Mouse (Mus musculus) heart, adult 2 months (tissue): ENCODE data around the gene Tmem247. TPM values are rescaled to one million over a fixed set of nuclear protein-coding genes. Genes with fewer than 3 reads are reported as not detected.

Experiments used
- DNase-seq, 2 experiments: peaks; one replicate each; pipeline ENCODE4 v3.0.0; 2021
- H3K27ac ChIP-seq: fragments of 200-600 bp; 2 replicates; pipeline ENCODE4 v1.8.1; 2022
- H3K27me3 ChIP-seq: fragments of 200-500 bp; 2 replicates; pipeline ENCODE4 v1.6.1; 2012; ENCODE audit warnings: mild to moderate bottlenecking, low read length, inconsistent platforms, mixed read lengths; ENCODE audit not compliant: control insufficient read depth, insufficient read depth
- H3K36me3 ChIP-seq: fragments of 200-500 bp; 2 replicates; pipeline ENCODE4 v1.6.1; 2012; ENCODE audit warnings: low read length, inconsistent platforms; ENCODE audit not compliant: control insufficient read depth, insufficient read depth
- H3K4me1 ChIP-seq: fragments of 200-500 bp; 2 replicates; pipeline ENCODE4 v1.6.1; 2011; ENCODE audit warnings: low read length; ENCODE audit not compliant: control insufficient read depth, insufficient read depth
- H3K4me3 ChIP-seq: fragments of 200-600 bp; 2 replicates; pipeline ENCODE4 v1.8.1; 2022
- H3K79me2 ChIP-seq: fragments of 200-500 bp; replicated peaks from 2 replicates; pipeline ENCODE4 v1.6.1; 2012; ENCODE audit warnings: mild to moderate bottlenecking, inconsistent platforms, low read length, moderate library complexity, mixed read lengths; ENCODE audit not compliant: control insufficient read depth, insufficient read depth
- H3K9ac ChIP-seq: fragments of 200-500 bp; 2 replicates; pipeline ENCODE4 v1.6.1; 2012; ENCODE audit warnings: low read depth, mild to moderate bottlenecking, control low read depth, inconsistent platforms, low read length, mixed read lengths
- CTCF ChIP-seq: fragments of 200-600 bp; IDR thresholded peaks from 2 replicates; pipeline ENCODE4 v1.8.1; 2022; ENCODE audit warnings: antibody characterized with exemption, mild to moderate bottlenecking, moderate library complexity
- EP300 ChIP-seq: fragments of 200-500 bp; IDR thresholded peaks from 2 replicates; pipeline ENCODE4 v1.6.1; 2011; ENCODE audit warnings: low read depth, low read length, control low read depth; ENCODE audit not compliant: insufficient read depth
- POLR2A ChIP-seq: fragments of 200-500 bp; IDR thresholded peaks from 2 replicates; pipeline ENCODE4 v1.6.1; 2011; ENCODE audit warnings: mild to moderate bottlenecking, low read depth, low read length, control low read depth; ENCODE audit not compliant: insufficient read depth
- WGBS: fragments of 180-500 bp; shearing (Covaris S2); methylation state at CpG from one replicate; pipeline ENCODE4 v1.1.7; 2018; 5-methylcytosine and 5-hydroxymethylcytosine counted together
- intact Hi-C: fragments of 180-260 bp; cut with DNase I; formaldehyde crosslinking; loops from one replicate; pipeline ENCODE4 v1.15.1; 2025
- polyA plus RNA-seq: library from polyadenylated mRNA; depleted of rRNA; stranded (reverse); fragments of >200 nt; gene quantifications from 2 replicates; pipeline ENCODE4 v1.2.3, GENCODE M21; 2012
- total RNA-seq, 2 experiments: library from RNA; stranded (reverse); gene quantifications; 2 replicates each; pipeline ENCODE4 v1.2.3; 2021

Gene Tmem247
- total and polyA plus RNA-seq, 3 experiments = not detected

GRCm38 (mm10) chr17:86919729-86920128 is 2.6 kb downstream of the Tmem247 start:
- H3K27ac ChIP-seq = no peak overlapping the region
- H3K36me3 ChIP-seq = no peaks in the 10 kb centered on the region
- no peaks in the 10 kb centered on the region for H3K4me1 ChIP-seq
- H3K79me2 ChIP-seq = no peaks in the 10 kb centered on the region
- 78% methylated on average over 11 of the region's 11 CpGs for WGBS
- no peaks in the 10 kb centered on the region for H3K27me3 ChIP-seq
- TF ChIP-seq POLR2A (no peak), EP300 (no peak), CTCF (no peak)
- no peak overlapping the region for H3K4me3 ChIP-seq
- H3K9ac ChIP-seq = no peak overlapping the region
- no peak for DNase-seq
- intact Hi-C loops = loop anchor here (2.0 to 5.0 kb wide), 3 partner anchors 43 to 125 kb away; partner anchors contain the start of gene Rhoq

DNA sequence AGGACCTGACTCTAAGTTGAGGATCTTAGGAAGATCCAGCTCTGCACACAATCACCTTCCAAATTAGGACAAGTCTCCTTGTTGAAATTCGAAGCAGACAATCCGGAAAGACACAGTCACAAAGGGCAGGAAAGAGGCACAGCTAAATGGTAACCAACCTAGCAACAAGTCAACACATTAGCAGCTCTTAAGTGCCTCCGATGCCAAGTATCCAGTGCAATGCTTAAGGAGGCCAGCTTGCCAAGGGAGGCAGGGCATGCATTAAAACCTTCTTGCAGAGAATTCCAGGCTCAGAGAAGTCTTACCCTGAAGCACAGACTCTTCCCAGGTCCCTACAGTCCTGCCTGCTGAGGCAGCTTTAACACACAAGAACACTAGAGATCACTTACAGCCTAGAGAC is 7.5 kb downstream of the Tmem247 start:
- 43% methylated on average over 3 of the region's 3 CpGs for WGBS
- no peaks in the 10 kb centered on the region for H3K36me3 ChIP-seq
- intact Hi-C loops = no loop called here
- H3K27ac ChIP-seq = no peak overlapping the region
- no peak overlapping the region for H3K4me3 ChIP-seq
- no peak for TF ChIP-seq POLR2A
- no peak for TF ChIP-seq EP300
- TF ChIP-seq CTCF = no peak
- H3K27me3 ChIP-seq = no peaks in the 10 kb centered on the region
- H3K9ac ChIP-seq = no peak overlapping the region
- no peak for DNase-seq
- H3K79me2 ChIP-seq = no peaks in the 10 kb centered on the region
- no peaks in the 10 kb centered on the region for H3K4me1 ChIP-seq

DNA sequence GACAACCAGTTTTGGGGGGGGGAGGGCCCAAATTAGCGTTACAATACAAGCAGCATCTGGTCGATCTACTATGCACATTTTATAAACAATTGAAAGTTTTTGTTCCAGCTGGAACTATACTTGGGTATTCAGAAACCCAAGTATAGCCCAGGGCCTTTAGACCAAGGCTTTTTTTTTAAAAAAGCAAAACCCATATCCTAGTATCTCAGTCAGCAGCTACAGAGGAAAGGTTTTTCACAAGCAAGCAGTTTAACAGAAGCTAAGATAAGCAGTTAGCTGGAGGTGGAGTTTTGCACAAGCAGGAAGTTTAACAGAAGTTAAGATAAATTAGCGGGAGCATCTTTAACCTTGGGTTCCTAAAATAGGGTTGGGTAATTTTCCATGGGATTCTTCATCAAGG is 9.7 kb downstream of the Tmem247 start:
- Histone ChIP-seq H3K27ac (no peak overlapping the region), H3K9ac (no peak overlapping the region), H3K79me2 (no peaks in the 10 kb centered on the region), H3K27me3 (no peaks in the 10 kb centered on the region), H3K4me3 (no peak overlapping the region), H3K4me1 (no peaks in the 10 kb centered on the region), H3K36me3 (no peaks in the 10 kb centered on the region)
- intact Hi-C loops = no loop called here
- 78% methylated on average over 3 of the region's 3 CpGs for WGBS
- no peak for TF ChIP-seq EP300
- no peak for TF ChIP-seq CTCF
- TF ChIP-seq POLR2A = no peak
- no peak for DNase-seq

DNA sequence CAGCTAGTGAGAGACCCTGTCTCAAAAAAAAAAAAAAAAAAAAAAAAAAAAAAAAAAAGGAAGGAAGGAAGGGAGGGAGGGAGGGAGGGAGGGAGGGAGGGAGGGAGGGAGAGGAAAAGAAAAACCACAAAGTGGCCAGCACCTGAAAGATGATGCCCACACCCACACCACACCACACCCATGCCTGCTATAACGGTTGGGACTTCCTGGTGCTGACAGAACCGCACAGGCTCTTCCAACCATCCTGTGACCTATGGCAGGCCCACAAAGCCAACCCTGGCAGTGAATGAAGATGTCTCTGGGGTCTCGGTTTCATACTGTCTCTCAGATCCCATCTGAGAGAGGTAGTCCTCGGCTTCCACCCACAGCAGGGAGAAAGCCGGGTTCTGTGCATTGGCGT is 12.2 kb downstream of the Tmem247 start:
- no peak for DNase-seq
- H3K27me3 ChIP-seq = no peaks in the 10 kb centered on the region
- intact Hi-C loops = no loop called here
- H3K4me3 ChIP-seq = no peak overlapping the region
- H3K36me3 ChIP-seq = no peaks in the 10 kb centered on the region
- TF ChIP-seq CTCF (no peak), POLR2A (no peak), EP300 (no peak)
- H3K79me2 ChIP-seq = no peaks in the 10 kb centered on the region
- H3K9ac ChIP-seq = no peak overlapping the region
- 71% methylated on average over 6 of the region's 6 CpGs for WGBS
- no peaks in the 10 kb centered on the region for H3K4me1 ChIP-seq
- no peak overlapping the region for H3K27ac ChIP-seq

DNA sequence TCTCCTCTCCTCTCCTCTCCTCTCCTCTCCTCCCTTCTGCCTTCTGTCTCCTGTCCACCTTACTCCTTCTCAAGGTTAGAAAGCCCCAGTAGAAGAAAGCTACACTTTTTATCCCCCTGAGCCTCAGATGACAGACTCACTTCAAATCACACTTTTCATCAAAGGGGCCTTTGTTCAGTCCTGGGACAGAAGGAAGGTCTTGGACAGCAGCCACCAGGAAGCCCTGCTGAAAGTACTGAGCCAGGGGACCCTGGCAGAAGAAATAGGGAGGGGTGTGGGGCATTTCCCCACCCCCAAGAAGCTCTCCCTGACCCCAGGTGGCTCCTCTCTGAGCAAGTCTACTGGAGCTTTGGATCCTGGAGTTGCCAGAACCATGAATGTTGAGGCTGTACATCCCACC is 12.8 kb downstream of the Tmem247 start:
- intact Hi-C loops = no loop called here

GRCm38 (mm10) chr17:86932896-86933295 is 15.7 kb downstream of the Tmem247 start:
- Histone ChIP-seq H3K36me3 (no peaks in the 10 kb centered on the region), H3K79me2 (no peaks in the 10 kb centered on the region), H3K9ac (no peak overlapping the region), H3K4me3 (no peak overlapping the region), H3K27ac (no peak overlapping the region), H3K4me1 (peaks cover 2% of the 10 kb centered on the region; the same call in 1 of the 2 replicates), H3K27me3 (no peaks in the 10 kb centered on the region)
- TF ChIP-seq CTCF (no peak), POLR2A (no peak), EP300 (no peak)
- DNase-seq = no peak
- intact Hi-C loops = no loop called here
- 62% methylated on average over 5 of the region's 5 CpGs for WGBS

More for the DNA sequence above, 12.8 kb downstream of the Tmem247 start:
- no peaks in the 10 kb centered on the region for H3K4me1 ChIP-seq
- DNase-seq = no peak
- H3K27me3 ChIP-seq = no peaks in the 10 kb centered on the region
- TF ChIP-seq POLR2A (no peak), CTCF (no peak), EP300 (no peak)
- no peak overlapping the region for H3K27ac ChIP-seq
- no peaks in the 10 kb centered on the region for H3K36me3 ChIP-seq
- no peaks in the 10 kb centered on the region for H3K79me2 ChIP-seq
- no peak overlapping the region for H3K4me3 ChIP-seq
- H3K9ac ChIP-seq = no peak overlapping the region
